Mouse (Mus musculus) lung, postnatal 14 days (tissue): Measurements from ENCODE around the gene Olfr1106.

Source experiments
- DNase-seq: peaks from one replicate; pipeline ENCODE4 v3.0.0; 2021

Gene Olfr1106

DNA sequence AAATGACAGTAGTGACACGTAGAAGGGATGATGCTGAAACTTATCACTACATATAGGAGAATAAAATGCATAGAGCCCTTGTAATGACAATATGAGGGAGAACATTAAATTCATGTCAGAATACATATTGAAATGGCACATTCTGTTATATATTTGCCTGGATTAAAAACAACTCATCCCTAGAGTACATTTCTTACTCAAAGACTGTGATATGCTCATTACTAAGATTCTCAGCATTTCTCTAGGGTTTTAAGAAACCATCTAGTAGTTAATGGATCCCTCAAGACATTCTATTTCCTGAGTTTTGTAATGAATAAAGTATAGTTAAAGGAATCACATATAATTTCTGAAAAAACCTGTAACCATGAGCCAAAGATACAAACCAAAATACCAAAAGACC lies at the start of gene Olfr1106:
Olfr1106 (minus strand) TSS at position 101 of the 400 bp plus-strand sequence.
- DNase-seq = no peak

GRCm38 (mm10) chr2:87095908-87096307 lies 43.8 kb upstream of the Olfr1106 start, which contains the start of gene Olfr1109:
Olfr1109 (minus strand) TSS chr2:87096008.
- DNase-seq = no peak

GRCm38 (mm10) chr2:87075717-87076116 lies 23.6 kb upstream of the Olfr1106 start, which contains the start of gene Olfr1107:
Olfr1107 (minus strand) TSS chr2:87075817.
- DNase-seq = no peak

- no peak for DNase-seq
Observed at GRCm38 (mm10) chr2:87036431-87036830, 15.6 kb downstream of the Olfr1106 start, which contains the start of gene Olfr1105. Olfr1105 (minus strand) TSS chr2:87036531.

- DNase-seq = no peak
Observed at GRCm38 (mm10) chr2:87026980-87027379, 25.1 kb downstream of the Olfr1106 start, which contains the start of gene Olfr1104. Olfr1104 (minus strand) TSS chr2:87027080.

DNA sequence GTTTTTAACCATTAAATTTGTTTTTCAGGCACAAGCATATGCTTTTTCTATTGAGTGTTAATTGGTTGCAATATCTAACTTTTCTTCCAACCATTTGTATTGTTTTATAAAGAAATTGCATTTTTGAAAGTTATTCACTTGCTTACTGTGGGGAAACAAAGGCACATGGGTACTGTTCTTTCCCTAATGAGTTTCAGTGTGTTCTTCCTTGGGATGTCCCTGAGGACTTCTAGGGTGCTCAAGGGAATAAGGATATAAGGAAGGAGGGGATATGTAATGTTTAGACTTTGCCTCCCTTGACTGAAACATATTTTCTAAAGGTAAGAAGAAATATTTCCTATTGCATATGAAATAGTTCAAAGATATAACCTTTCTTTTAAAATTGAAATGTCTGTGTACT lies 54.0 kb downstream of the Olfr1106 start, which contains the start of gene Olfr1102:
Olfr1102 (plus strand) TSS at position 301 of the 400 bp plus-strand sequence.
- DNase-seq = no peak
